10 mouse cellular contexts compared by ENCODE assay signal in the genomic region with DNA sequence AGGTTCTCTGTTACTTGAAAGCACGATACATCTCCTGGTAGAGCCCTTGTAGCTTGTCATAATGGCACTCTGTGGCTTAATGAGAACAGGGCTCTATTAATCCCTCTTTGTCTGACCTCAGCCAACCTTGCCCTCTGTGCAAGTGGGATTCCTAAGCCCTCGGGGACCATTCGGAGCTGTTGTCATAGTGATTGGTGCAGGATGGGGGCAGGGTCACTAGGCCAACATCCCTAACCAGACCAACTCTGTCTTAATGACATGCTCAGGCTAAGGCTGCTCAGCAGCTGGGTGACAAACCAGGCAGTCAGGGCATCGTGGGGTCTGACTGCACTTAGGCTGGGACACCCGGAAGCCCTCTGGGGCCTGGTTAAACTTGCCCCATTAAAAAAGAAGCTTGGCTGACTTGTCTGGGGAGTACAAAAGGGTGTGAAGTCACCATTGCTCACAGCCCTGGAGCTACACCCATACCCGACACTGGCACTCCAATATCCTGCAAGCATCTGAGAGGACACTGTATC. TPM values are rescaled to one million over a fixed set of nuclear protein-coding genes. Genes with fewer than 3 reads are reported as not detected.
A peak's percentile ranks its signal among the peaks of the same experiment; 100 is the strongest.
DNase-seq lines count a peak whose midpoint lies in the region; ATAC-seq and TF ChIP-seq lines count a peak whose summit lies in the region.
"Had no signal": no experiment of that assay in that cellular context is flagged by ENCODE, and none has a peak within 500 bp of the region (broad histone marks: within the 10 kb centered on the region; RNA-seq: fewer than 3 reads in every experiment).

No protein-coding gene starts in this region.

- no peak overlapping the region for H3K4me2 ChIP-seq in lung, embryonic 15.5 days
- H3K4me2 ChIP-seq in lung, postnatal 0 days (replicated peaks; ENCODE audit: low read depth, low read length), result no peak overlapping the region
- no peak overlapping the region for H3K4me2 ChIP-seq in forebrain, embryonic 15.5 days (replicated peaks)

- no peak for TF ChIP-seq EP300 in lung, postnatal 0 days (IDR thresholded peaks at IDR 0.05)

- WGBS in lung, embryonic 15.5 days, result 52% methylated on average over 6 of the region's 6 CpGs
- WGBS in lung, postnatal 0 days, result 53% methylated on average over 6 of the region's 6 CpGs
- 9% methylated on average over 6 of the region's 6 CpGs for WGBS in forebrain, embryonic 15.5 days

- H3K27me3 ChIP-seq in lung, embryonic 15.5 days, result no peaks in the 10 kb centered on the region
- no peaks in the 10 kb centered on the region for H3K27me3 ChIP-seq in lung, postnatal 0 days (replicated peaks; ENCODE audit: insufficient read depth, low read length)
- no peaks in the 10 kb centered on the region for H3K27me3 ChIP-seq in forebrain, embryonic 15.5 days

- no peaks in the 10 kb centered on the region for H3K9me3 ChIP-seq in lung, embryonic 15.5 days
- no peaks in the 10 kb centered on the region for H3K9me3 ChIP-seq in lung, postnatal 0 days (ENCODE audit: low read length)
- no peaks in the 10 kb centered on the region for H3K9me3 ChIP-seq in forebrain, embryonic 15.5 days

- DNase-seq in lung, postnatal 0 days (ENCODE audit: low spot score), result no peak
- peak; percentile 88 for DNase-seq in mesoderm, embryonic 11.5 days (ENCODE audit: low read depth, low spot score)
- no peak for DNase-seq in gastrocnemius, postnatal 25 days
- DNase-seq in adrenal gland, postnatal 25 days, result no peak
- no peak for DNase-seq in testis, postnatal 10 days (ENCODE audit: low spot score)
- DNase-seq: cerebellum, postnatal 14 days; left cerebral cortex, postnatal 4 days; lung, postnatal 36 days had no signal

- peaks cover 32% of the 10 kb centered on the region for H3K4me1 ChIP-seq in lung, embryonic 15.5 days
- 0 out of 2 replicates have a peak, but pooled peaks cover 3% of the 10 kb centered on the region for H3K4me1 ChIP-seq in lung, postnatal 0 days (ENCODE audit: insufficient read depth, low read depth, low read length)
- peaks cover 9% of the 10 kb centered on the region for H3K4me1 ChIP-seq in forebrain, embryonic 15.5 days

- no peaks in the 10 kb centered on the region for H3K36me3 ChIP-seq in lung, embryonic 15.5 days
- H3K36me3 ChIP-seq in lung, postnatal 0 days (ENCODE audit: insufficient read depth, low read length), result no peaks in the 10 kb centered on the region
- no peaks in the 10 kb centered on the region for H3K36me3 ChIP-seq in forebrain, embryonic 15.5 days

- no peak for TF ChIP-seq CTCF in lung, postnatal 0 days (IDR thresholded peaks at IDR 0.05)

- H3K9ac ChIP-seq in lung, embryonic 15.5 days, result no peak overlapping the region
- H3K9ac ChIP-seq in lung, postnatal 0 days (replicated peaks; ENCODE audit: low read depth), result no peak overlapping the region
- H3K9ac ChIP-seq in forebrain, embryonic 15.5 days (replicated peaks), result no peak overlapping the region

- H3K4me3 ChIP-seq in lung, embryonic 15.5 days, result no peak overlapping the region
- no peak overlapping the region for H3K4me3 ChIP-seq in lung, postnatal 0 days (ENCODE audit: low read depth, low read length)
- no peak overlapping the region for H3K4me3 ChIP-seq in forebrain, embryonic 15.5 days

- 0 out of 2 replicates have a peak, but pooled peaks have one; percentile 13 for ATAC-seq in lung, embryonic 15.5 days (ENCODE audit: borderline replicate concordance, extremely low read depth, low FRiP score, low TSS enrichment)
- ATAC-seq in lung, postnatal 0 days, result no peak
- ATAC-seq in forebrain, embryonic 15.5 days (replicated peaks), result peak; percentile 58

- no peak overlapping the region for H3K27ac ChIP-seq in lung, embryonic 15.5 days
- H3K27ac ChIP-seq in lung, postnatal 0 days (ENCODE audit: low read length), result no peak overlapping the region
- H3K27ac ChIP-seq in forebrain, embryonic 15.5 days (replicated peaks), result no peak overlapping the region

RNA-seq across cellular contexts. Expression of gene Hs1bp3, which starts 51.1 kb away (rescaled TPM):
- polyA plus RNA-seq in lung, embryonic 15.5 days (2015; fragmentation: Nextera tagmentation; extraction: Ambion mirVana), result 16.2 and 16.3 TPM in 2 replicates
- polyA plus RNA-seq in lung, postnatal 0 days (2015; fragmentation: Nextera tagmentation; extraction: Ambion mirVana), result 8.6 and 8.7 TPM in 2 replicates
- 11.0 and 11.6 TPM in 2 replicates for polyA plus RNA-seq in forebrain, embryonic 15.5 days (2015; fragmentation: Nextera tagmentation; extraction: Ambion mirVana)
- total RNA-seq in gastrocnemius, postnatal 25 days (2021), result 1 to 10 TPM; 5.3 to 6.4 TPM
- total RNA-seq in adrenal gland, postnatal 25 days (2021), result 13.6 and 22.3 TPM in 2 replicates
